Mouse (Mus musculus) liver, postnatal 0 days (tissue): ENCODE data around the gene Oaz3. TPM values are rescaled to one million over a fixed set of nuclear protein-coding genes. Genes with fewer than 3 reads are reported as not detected.

Experiments
- ATAC-seq: fragments of 200-750 bp; cut with Nextera tagmentation; 2 replicates; pipeline ENCODE4 v1.8.0; 2017; ENCODE audit warnings: mild to moderate bottlenecking, moderate library complexity
- DNase-seq: peaks from one replicate; pipeline ENCODE4 v3.0.0-alpha.2; 2016
- H3K27ac ChIP-seq: fragments of 300-500 bp; sonication (generic); 2 replicates; pipeline ENCODE4 v1.5.1; 2014; ENCODE audit warnings: antibody characterized with exemption, moderate library complexity, mild to moderate bottlenecking, low read depth
- H3K27me3 ChIP-seq: fragments of 300-500 bp; sonication (generic); 2 replicates; pipeline ENCODE4 v1.6.1; 2014; ENCODE audit warnings: low read length, control low read depth, mixed read lengths; ENCODE audit not compliant: insufficient read depth
- H3K36me3 ChIP-seq: fragments of 300-500 bp; sonication (generic); replicated peaks from 2 replicates; pipeline ENCODE4 v1.6.1; 2014; ENCODE audit warnings: mild to moderate bottlenecking, control low read depth, low read length, moderate library complexity, mixed read lengths; ENCODE audit not compliant: insufficient read depth
- H3K4me1 ChIP-seq: fragments of 300-500 bp; sonication (generic); 2 replicates; pipeline ENCODE4 v1.6.1; 2014; ENCODE audit warnings: antibody characterized with exemption, mild to moderate bottlenecking, control low read depth; ENCODE audit not compliant: insufficient read depth
- H3K4me2 ChIP-seq: fragments of 300-500 bp; sonication (generic); 2 replicates; pipeline ENCODE4 v1.6.1; 2014; ENCODE audit warnings: low read depth, mild to moderate bottlenecking, low read length, moderate library complexity, mixed read lengths
- H3K4me3 ChIP-seq: fragments of 300-500 bp; sonication (generic); 2 replicates; pipeline ENCODE4 v1.5.1; 2014; ENCODE audit warnings: low read depth, low read length
- H3K9ac ChIP-seq: fragments of 300-500 bp; sonication (generic); replicated peaks from 2 replicates; pipeline ENCODE4 v1.6.1; 2014; ENCODE audit warnings: mild to moderate bottlenecking, moderate library complexity
- H3K9me3 ChIP-seq: fragments of 300-500 bp; sonication (generic); 2 replicates; pipeline ENCODE4 v1.6.1; 2016; ENCODE audit warnings: mild to moderate bottlenecking, control low read depth, low read length, mixed read lengths
- CTCF ChIP-seq: sonication (generic); IDR thresholded peaks from 2 replicates; pipeline ENCODE4 v1.5.1; 2016; ENCODE audit warnings: antibody characterized with exemption, low read depth
- EP300 ChIP-seq: IDR thresholded peaks from 2 replicates; pipeline ENCODE4 v1.6.1; 2016; ENCODE audit warnings: antibody characterized with exemption, low read depth, mild to moderate bottlenecking
- WGBS: fragments of 180-500 bp; shearing (Covaris S2); extraction: QIAGEN DNeasy Blood & Tissue Kit; methylation state at CpG from one replicate; pipeline ENCODE4 v1.1.7; 2014; ENCODE audit not compliant: insufficient replicate concordance; 5-methylcytosine and 5-hydroxymethylcytosine counted together
- polyA plus RNA-seq: library from polyadenylated mRNA; unstranded; fragments of >200 nt; fragmentation: Nextera tagmentation; extraction: Ambion mirVana; gene quantifications from 2 replicates; pipeline ENCODE4 v1.2.1, GENCODE M21; 2015

The Oaz3 gene
- polyA plus RNA-seq = 0.15 and 0.38 TPM in 2 replicates

- Histone ChIP-seq H3K27me3 (no peaks in the 10 kb centered on the region), H3K36me3 (peaks cover 28% of the 10 kb centered on the region), H3K27ac (peak within 1 kb of the TSS; percentile 83), H3K4me2 (peak within 1 kb of the TSS; percentile 92), H3K4me1 (peaks cover 11% of the 10 kb centered on the region), H3K9me3 (no peaks in the 10 kb centered on the region), H3K4me3 (peak within 1 kb of the TSS; percentile 89), H3K9ac (peak within 1 kb of the TSS; percentile 95)
- WGBS = 0% methylated on average over 24 of the region's 24 CpGs
- DNase-seq (no peak), ATAC-seq (peak; percentile 71)
- TF ChIP-seq CTCF (no peak), EP300 (no peak)
Measured at GRCm38 (mm10) chr3:94443597-94443964, at the start of gene Oaz3. Gene Oaz3 (minus strand): TSS chr3:94443915.

DNA sequence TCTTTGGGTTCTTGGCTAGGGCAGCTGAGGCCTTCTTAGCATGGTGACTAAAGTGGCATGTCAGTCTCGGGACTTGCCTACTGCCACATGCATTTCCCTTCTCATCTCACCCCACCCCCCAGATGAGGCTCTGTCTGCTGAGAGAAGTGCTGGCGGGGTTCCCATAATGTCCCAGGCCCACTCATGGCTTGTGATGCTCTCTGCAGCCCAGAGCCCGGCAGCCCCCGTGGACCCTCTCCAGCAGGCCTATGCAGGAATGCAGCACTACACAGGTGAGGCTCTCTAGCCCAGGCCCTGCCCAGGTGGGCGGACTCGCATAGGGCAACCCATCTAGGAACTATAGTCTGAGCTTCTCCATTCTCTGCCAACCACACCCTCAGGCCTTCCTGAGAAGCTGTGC, 43.9 kb upstream of the Oaz3 start:
- DNase-seq (no peak), ATAC-seq (no peak)
- no peaks in the 10 kb centered on the region for H3K9me3 ChIP-seq
- H3K4me1 ChIP-seq = no peaks in the 10 kb centered on the region
- no peak overlapping the region for H3K9ac ChIP-seq
- TF ChIP-seq CTCF (no peak), EP300 (no peak)
- H3K36me3 ChIP-seq = no peaks in the 10 kb centered on the region
- no peak overlapping the region for H3K4me3 ChIP-seq
- no peak overlapping the region for H3K4me2 ChIP-seq
- no peaks in the 10 kb centered on the region for H3K27me3 ChIP-seq
- 73% methylated on average over 6 of the region's 6 CpGs for whole genome bisulfite sequencing
- no peak overlapping the region for H3K27ac ChIP-seq

- no peaks in the 10 kb centered on the region for H3K36me3 ChIP-seq
- H3K4me3 ChIP-seq = no peak overlapping the region
- H3K9ac ChIP-seq = no peak overlapping the region
- no peaks in the 10 kb centered on the region for H3K4me1 ChIP-seq
- H3K27ac ChIP-seq = no peak overlapping the region
- H3K9me3 ChIP-seq = no peaks in the 10 kb centered on the region
- DNase-seq = no peak
- no peak for TF ChIP-seq CTCF
- no peak for TF ChIP-seq EP300
- no peak for ATAC-seq
- 0 out of 2 replicates have a peak, but pooled peaks cover 4% of the 10 kb centered on the region for H3K27me3 ChIP-seq
- H3K4me2 ChIP-seq = no peak overlapping the region
- 66% methylated on average over 7 of the region's 7 CpGs for WGBS
Measured at GRCm38 (mm10) chr3:94485922-94486321, 42.2 kb upstream of the Oaz3 start.

DNA sequence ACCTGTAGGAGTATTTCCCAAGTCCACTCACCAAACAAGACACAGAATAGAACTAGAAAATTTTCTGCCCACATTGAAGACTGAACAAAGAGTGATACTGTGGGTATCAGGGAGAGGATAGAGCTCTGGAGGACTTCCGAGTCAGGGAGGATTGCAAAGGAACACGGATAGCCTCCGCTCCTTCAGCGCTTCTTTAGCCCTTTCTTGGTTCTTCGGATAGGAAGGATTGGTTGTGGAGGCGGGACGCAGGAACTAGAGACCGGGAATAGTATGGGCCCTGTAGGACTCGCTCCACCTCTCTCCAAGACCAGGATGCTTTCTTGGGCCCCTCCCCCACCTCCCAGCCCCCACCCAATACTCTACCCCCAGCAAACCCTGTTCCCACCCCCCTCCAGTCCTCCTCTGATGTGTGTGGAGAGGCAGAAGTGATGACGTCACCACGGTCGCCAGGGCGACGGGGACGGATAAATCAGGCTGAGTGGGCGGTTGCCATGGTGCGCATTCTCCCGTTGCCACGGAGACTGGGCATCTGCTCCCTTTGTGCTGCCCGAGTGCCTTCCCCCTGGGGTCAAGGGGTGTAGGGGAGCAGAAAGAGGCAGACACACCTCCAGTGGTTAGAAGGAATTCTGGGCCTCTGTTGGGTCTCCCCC, 40.2 kb upstream of the Oaz3 start:
- Histone ChIP-seq H3K27me3 (peaks cover 20% of the 10 kb centered on the region), H3K9me3 (no peaks in the 10 kb centered on the region), H3K36me3 (no peaks in the 10 kb centered on the region), H3K27ac (no peak overlapping the region), H3K4me2 (no peak overlapping the region), H3K4me1 (no peaks in the 10 kb centered on the region), H3K4me3 (no peak overlapping the region), H3K9ac (no peak overlapping the region)
- no peak for ATAC-seq
- WGBS = 46% methylated on average over 19 of the region's 20 CpGs
- peak; percentile 30 for DNase-seq
- no peak for TF ChIP-seq EP300
- TF ChIP-seq CTCF = no peak

DNA sequence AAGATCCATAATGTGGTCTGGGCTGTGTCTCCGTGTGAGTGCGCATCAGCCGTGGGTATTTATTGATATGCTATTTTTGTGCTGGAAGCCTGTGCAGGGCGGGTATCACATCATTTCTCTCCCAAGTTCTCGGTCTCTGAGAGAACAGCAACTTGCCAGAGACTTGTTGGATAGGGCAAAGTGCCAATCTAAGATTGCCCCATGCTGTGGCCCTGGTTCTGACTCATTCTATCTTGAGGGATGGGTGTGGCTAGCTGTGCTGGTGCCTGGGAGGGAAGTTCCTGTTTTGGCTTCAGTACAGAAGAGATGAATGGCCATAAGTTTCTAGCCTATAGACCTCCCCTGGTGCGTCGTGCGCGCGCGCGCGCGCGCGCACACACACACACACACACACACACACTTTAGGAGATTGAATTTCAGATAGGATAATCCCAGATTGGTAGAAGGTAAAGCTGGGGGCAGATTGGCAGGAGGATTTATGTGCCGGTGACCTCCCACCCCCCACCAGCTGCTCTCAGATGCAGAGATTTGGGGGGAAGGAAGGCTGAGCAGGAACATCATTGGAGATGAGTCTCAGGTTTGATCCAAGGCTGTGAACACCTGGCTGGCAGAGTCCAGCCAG, 39.2 kb upstream of the Oaz3 start:
- Histone ChIP-seq H3K4me2 (no peak overlapping the region), H3K4me3 (no peak overlapping the region), H3K9me3 (no peaks in the 10 kb centered on the region), H3K27me3 (peaks cover 24% of the 10 kb centered on the region), H3K27ac (no peak overlapping the region), H3K4me1 (no peaks in the 10 kb centered on the region), H3K9ac (no peak overlapping the region), H3K36me3 (no peaks in the 10 kb centered on the region)
- WGBS = 78% methylated on average over 17 of the region's 17 CpGs
- TF ChIP-seq CTCF = no peak
- no peak for TF ChIP-seq EP300
- ATAC-seq = 0 out of 2 replicates have a peak, but pooled peaks have one; percentile 18
- DNase-seq = peak; percentile 38

GRCm38 (mm10) chr3:94481429-94481828, 37.7 kb upstream of the Oaz3 start:
- DNase-seq (no peak), ATAC-seq (no peak)
- H3K9me3 ChIP-seq = no peaks in the 10 kb centered on the region
- H3K4me2 ChIP-seq = no peak overlapping the region
- H3K36me3 ChIP-seq = no peaks in the 10 kb centered on the region
- H3K27ac ChIP-seq = no peak overlapping the region
- no peak overlapping the region for H3K9ac ChIP-seq
- no peaks in the 10 kb centered on the region for H3K4me1 ChIP-seq
- TF ChIP-seq CTCF (no peak), EP300 (no peak)
- H3K27me3 ChIP-seq = peaks cover 24% of the 10 kb centered on the region
- H3K4me3 ChIP-seq = no peak overlapping the region
- 54% methylated on average over 4 of the region's 4 CpGs for WGBS
